Comparison of ENCODE assay signal across 25 mouse cellular contexts in the genomic region with DNA sequence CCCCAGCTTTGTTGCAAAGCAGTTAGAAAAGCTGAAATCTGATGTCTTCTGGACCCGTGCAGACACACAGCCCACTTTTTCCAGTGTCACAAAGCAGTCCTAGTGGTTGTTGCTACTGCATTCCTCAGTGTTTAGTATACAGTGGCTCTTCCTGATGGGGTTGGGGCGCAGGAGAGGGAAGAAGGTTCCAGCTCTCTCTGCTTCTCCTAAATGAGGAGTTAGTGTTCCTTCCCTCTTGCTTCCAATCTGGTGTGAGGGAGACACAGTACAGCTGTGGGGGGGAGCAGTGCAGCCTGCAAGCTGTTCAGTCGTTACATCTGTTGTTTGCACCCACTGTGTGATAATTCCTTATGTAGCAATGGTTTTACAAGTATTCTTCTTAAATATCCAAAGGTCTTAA.
A peak's percentile ranks its signal among the peaks of the same experiment; 100 is the strongest.
DNase-seq lines count a peak whose midpoint lies in the region; ATAC-seq lines count a peak whose summit lies in the region.
"Had no signal": no experiment of that assay in that cellular context is flagged by ENCODE, and none has a peak within 500 bp of the region (broad histone marks: within the 10 kb centered on the region; RNA-seq: fewer than 3 reads in every experiment).

No protein-coding gene starts in this region.

- no peaks in the 10 kb centered on the region for H3K9me3 ChIP-seq in heart, embryonic 12.5 days (replicated peaks)
- no peaks in the 10 kb centered on the region for H3K9me3 ChIP-seq in lung, embryonic 15.5 days
- no peaks in the 10 kb centered on the region for H3K9me3 ChIP-seq in forebrain, embryonic 12.5 days
- H3K9me3 ChIP-seq: forebrain, embryonic 10.5 days; G1E; heart, embryonic 13.5 days; hindbrain, embryonic 12.5 days; liver, embryonic 13.5 days had no signal

- no peak overlapping the region for H3K9ac ChIP-seq in heart, embryonic 12.5 days
- H3K9ac ChIP-seq in lung, embryonic 15.5 days, result no peak overlapping the region
- H3K9ac ChIP-seq in forebrain, embryonic 12.5 days, result no peak overlapping the region
- H3K9ac ChIP-seq: heart, embryonic 13.5 days; hindbrain, embryonic 12.5 days; liver, embryonic 13.5 days had no signal

- peak; percentile 11 for DNase-seq in heart, postnatal 4 days
- DNase-seq in layer of hippocampus, adult 9-11 months, result peak; percentile 32
- no peak for DNase-seq in layer of hippocampus, postnatal 14 days (ENCODE audit: low spot score in 2 of 2)
- peak; percentile 40 for DNase-seq in lung, postnatal 36 days
- no peak for DNase-seq in gastrocnemius, adult 18-20 months (ENCODE audit: low spot score)
- DNase-seq: adrenal gland, postnatal 36 days; B cell, adult 2 months; cerebellum, adult 9-11 months; gastrocnemius, postnatal 10 days; heart, postnatal 14 days; kidney, adult 9 months; kidney, postnatal 36 days; liver, embryonic 13.5 days; thymus, adult 18-20 months; thymus, postnatal 4 days had no signal

- no peak overlapping the region for H3K4me3 ChIP-seq in heart, embryonic 12.5 days
- no peak overlapping the region for H3K4me3 ChIP-seq in lung, embryonic 15.5 days
- no peak overlapping the region for H3K4me3 ChIP-seq in forebrain, embryonic 12.5 days (replicated peaks)
- H3K4me3 ChIP-seq: forebrain, embryonic 10.5 days; heart, embryonic 13.5 days; hindbrain, embryonic 12.5 days; liver, embryonic 13.5 days had no signal

- H3K27me3 ChIP-seq in heart, embryonic 12.5 days (replicated peaks), result no peaks in the 10 kb centered on the region
- H3K27me3 ChIP-seq in lung, embryonic 15.5 days, result no peaks in the 10 kb centered on the region
- no peaks in the 10 kb centered on the region for H3K27me3 ChIP-seq in forebrain, embryonic 12.5 days
- H3K27me3 ChIP-seq: CH12.LX; heart, embryonic 13.5 days; hindbrain, embryonic 12.5 days; liver, embryonic 13.5 days; Patski had no signal

- H3K4me2 ChIP-seq in heart, embryonic 12.5 days, result no peak overlapping the region
- no peak overlapping the region for H3K4me2 ChIP-seq in lung, embryonic 15.5 days
- H3K4me2 ChIP-seq in forebrain, embryonic 12.5 days, result no peak overlapping the region
- H3K4me2 ChIP-seq: heart, embryonic 13.5 days; hindbrain, embryonic 12.5 days; liver, embryonic 13.5 days; midbrain, embryonic 11.5 days had no signal

- no peak overlapping the region for H3K27ac ChIP-seq in heart, embryonic 12.5 days (ENCODE audit: poor library complexity, severe bottlenecking)
- H3K27ac ChIP-seq in lung, embryonic 15.5 days, result no peak overlapping the region
- H3K27ac ChIP-seq in forebrain, embryonic 12.5 days, result no peak overlapping the region
- H3K27ac ChIP-seq: forebrain, embryonic 10.5 days; heart, embryonic 13.5 days; hindbrain, embryonic 12.5 days; liver, embryonic 13.5 days had no signal

- no peaks in the 10 kb centered on the region for H3K36me3 ChIP-seq in heart, embryonic 12.5 days
- H3K36me3 ChIP-seq in lung, embryonic 15.5 days, result no peaks in the 10 kb centered on the region
- H3K36me3 ChIP-seq in forebrain, embryonic 12.5 days (replicated peaks), result no peaks in the 10 kb centered on the region
- H3K36me3 ChIP-seq: forebrain, embryonic 10.5 days; G1E; heart, embryonic 13.5 days; hindbrain, embryonic 12.5 days; liver, embryonic 13.5 days had no signal

- ATAC-seq in heart, embryonic 12.5 days (ENCODE audit: insufficient number of reproducible peaks, low FRiP score), result no peak
- peak; percentile 91 for ATAC-seq in lung, embryonic 15.5 days (ENCODE audit: borderline replicate concordance, extremely low read depth, low FRiP score, low TSS enrichment)
- ATAC-seq in forebrain, embryonic 12.5 days (ENCODE audit: low FRiP score), result no peak
- ATAC-seq: Patski had no signal

- WGBS in heart, embryonic 12.5 days, result 76% methylated on average over 3 of the region's 3 CpGs
- WGBS in lung, embryonic 15.5 days, result 37% methylated on average over 3 of the region's 3 CpGs
- 75% methylated on average over 3 of the region's 3 CpGs for WGBS in forebrain, embryonic 12.5 days

- H3K4me1 ChIP-seq in heart, embryonic 12.5 days (replicated peaks), result peaks cover 3% of the 10 kb centered on the region; the same call in 1 of the 2 replicates
- no peaks in the 10 kb centered on the region for H3K4me1 ChIP-seq in lung, embryonic 15.5 days
- H3K4me1 ChIP-seq in forebrain, embryonic 12.5 days, result peaks cover 7% of the 10 kb centered on the region
- H3K4me1 ChIP-seq: liver, embryonic 13.5 days had no signal

Comparison
In these comparisons a context has a peak if more than half of its experiments do, and no peak if none do; other contexts are left out.
1. DNase-seq: peak in heart, postnatal 4 days (single experiment), layer of hippocampus, adult 9-11 months (single experiment) and lung, postnatal 36 days (single experiment); none in layer of hippocampus, postnatal 14 days (0 of 2) and gastrocnemius, adult 18-20 months (single experiment).